Mouse (Mus musculus) cerebellum, adult 11 months (tissue): Measurements from ENCODE around the gene Csf3.
"Not testable (repeated sequence)": the region's sequence is repeated elsewhere in the genome, so short reads cannot be mapped to it uniquely, and the experiment has no call there.

Experiments used
- DNase-seq: peaks from one replicate; pipeline ENCODE4 v3.0.0; 2022

Gene Csf3

GRCm38 (mm10) chr11:98697225-98697624 lies 3.8 kb upstream of the Csf3 start:
- DNase-seq, result no peak

GRCm38 (mm10) chr11:98698849-98699640 lies 2.0 kb upstream of the Csf3 start:
- DNase-seq, result no peak

GRCm38 (mm10) chr11:98699911-98700310 lies 1.2 kb upstream of the Csf3 start:
- DNase-seq, result peak; percentile 77

GRCm38 (mm10) chr11:98702323-98702722 lies 1.3 kb downstream of the Csf3 start:
- no peak for DNase-seq

GRCm38 (mm10) chr11:98705021-98705420 lies 4.0 kb downstream of the Csf3 start:
- DNase-seq, result no peak

- no peak for DNase-seq
These were observed 6.6 kb downstream of the Csf3 start for GRCm38 (mm10) chr11:98707401-98708281.

GRCm38 (mm10) chr11:98708282-98708956 lies 7.4 kb downstream of the Csf3 start:
- DNase-seq, result no peak

- no peak for DNase-seq
These were observed 8.1 kb downstream of the Csf3 start for GRCm38 (mm10) chr11:98709001-98709741.

GRCm38 (mm10) chr11:98710416-98711045 lies 9.5 kb downstream of the Csf3 start:
- DNase-seq, result peak; percentile 73

- DNase-seq, result no peak
These were observed 10.0 kb downstream of the Csf3 start for GRCm38 (mm10) chr11:98711046-98711434.

GRCm38 (mm10) chr11:98712009-98712408 lies 10.9 kb downstream of the Csf3 start:
- DNase-seq, result not testable (repeated sequence)

- DNase-seq, result no peak
These were observed 12.6 kb downstream of the Csf3 start for GRCm38 (mm10) chr11:98713703-98714102.

GRCm38 (mm10) chr11:98715946-98716345 lies 14.9 kb downstream of the Csf3 start:
- no peak for DNase-seq

- peak; percentile 86 for DNase-seq
These were observed 16.8 kb downstream of the Csf3 start for GRCm38 (mm10) chr11:98717904-98718303.

GRCm38 (mm10) chr11:98720756-98721155 lies 19.7 kb downstream of the Csf3 start:
- no peak for DNase-seq

GRCm38 (mm10) chr11:98721458-98722226 lies 20.6 kb downstream of the Csf3 start:
- DNase-seq, result peak; percentile 56

GRCm38 (mm10) chr11:98723098-98723497 lies 22.0 kb downstream of the Csf3 start:
- DNase-seq, result no peak

GRCm38 (mm10) chr11:98725926-98726506 lies 25.0 kb downstream of the Csf3 start:
- no peak for DNase-seq

- peak; percentile 82 for DNase-seq
These were observed 28.1 kb downstream of the Csf3 start, which contains the start of gene Med24 for GRCm38 (mm10) chr11:98729119-98729588. Med24 (minus strand) TSS chr11:98729435.

GRCm38 (mm10) chr11:98730727-98731126 lies 29.7 kb downstream of the Csf3 start:
- no peak for DNase-seq

- DNase-seq, result no peak
These were observed 30.1 kb downstream of the Csf3 start for GRCm38 (mm10) chr11:98731134-98731533.
